ENCODE assay signal across 24 mouse cellular contexts in the genomic region with DNA sequence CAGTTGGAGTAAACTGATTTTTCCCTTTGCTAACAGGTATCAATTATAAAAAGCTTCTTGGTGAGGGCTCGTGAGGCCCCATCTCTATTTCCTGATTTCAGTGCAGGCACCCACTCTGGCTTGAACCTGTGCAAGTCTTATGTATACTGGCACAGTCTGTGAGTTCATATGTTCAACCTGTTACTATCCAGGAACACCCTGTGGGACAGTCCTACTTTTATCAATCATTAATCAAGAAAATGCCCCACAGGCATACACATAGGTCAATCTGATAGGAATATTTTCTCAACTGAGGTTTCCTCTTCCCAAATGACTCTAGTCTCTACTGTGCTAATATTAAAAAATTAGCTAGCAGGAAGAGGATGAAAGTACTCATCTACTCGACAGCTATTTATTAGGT.
"Had no signal": no experiment of that assay in that cellular context is flagged by ENCODE, and none has a peak within 500 bp of the region (broad histone marks: within the 10 kb centered on the region; RNA-seq: fewer than 3 reads in every experiment).

No protein-coding gene starts in this region.

- DNase-seq: gastrocnemius, adult 2 months; gastrocnemius, postnatal 10 days; gastrocnemius, postnatal 25 days; heart, adult 18-20 months; heart, postnatal 10 days; heart, postnatal 4 days; kidney, adult 2 months; kidney, postnatal 10 days; kidney, postnatal 25 days; kidney, postnatal 4 days; layer of hippocampus, adult 9-11 months; layer of hippocampus, postnatal 36 days; left cerebral cortex, postnatal 4 days had no signal

- H3K36me3 ChIP-seq: heart, embryonic 10.5 days; heart, embryonic 12.5 days; hindbrain, embryonic 10.5 days; hindbrain, embryonic 12.5 days; limb, embryonic 13.5 days; limb, embryonic 15.5 days had no signal

- H3K9ac ChIP-seq: heart, embryonic 12.5 days; hindbrain, embryonic 12.5 days; hindbrain, embryonic 14.5 days; limb, embryonic 13.5 days; limb, embryonic 15.5 days; liver, embryonic 14.5 days had no signal

- H3K4me3 ChIP-seq: gastrocnemius, adult 2 months; heart, embryonic 10.5 days; heart, embryonic 12.5 days; hindbrain, embryonic 10.5 days; hindbrain, embryonic 12.5 days; limb, embryonic 13.5 days; limb, embryonic 15.5 days had no signal

- ATAC-seq: hindbrain, embryonic 16.5 days; inflammation-experienced regulatory T-cells, adult 6 months; intestine, postnatal 0 days had no signal

- H3K27ac ChIP-seq: gastrocnemius, adult 2 months; heart, embryonic 10.5 days; hindbrain, embryonic 10.5 days; hindbrain, embryonic 12.5 days; hindbrain, embryonic 14.5 days; limb, embryonic 13.5 days; limb, embryonic 15.5 days; liver, embryonic 14.5 days had no signal

- H3K27me3 ChIP-seq: heart, embryonic 12.5 days; hindbrain, embryonic 12.5 days; limb, embryonic 13.5 days; limb, embryonic 15.5 days had no signal

- H3K4me1 ChIP-seq: heart, embryonic 10.5 days; hindbrain, embryonic 10.5 days; hindbrain, embryonic 12.5 days; limb, embryonic 13.5 days; limb, embryonic 15.5 days had no signal

- H3K4me2 ChIP-seq: heart, embryonic 12.5 days; hindbrain, embryonic 12.5 days; hindbrain, embryonic 14.5 days; limb, embryonic 13.5 days; limb, embryonic 15.5 days had no signal

- H3K9me3 ChIP-seq: heart, embryonic 10.5 days; heart, embryonic 12.5 days; hindbrain, embryonic 10.5 days; hindbrain, embryonic 12.5 days; limb, embryonic 13.5 days; limb, embryonic 15.5 days had no signal
